Mouse (Mus musculus) left cerebral cortex, postnatal 10 days (tissue): ENCODE data around the gene 4930452B06Rik. TPM values are rescaled to one million over a fixed set of nuclear protein-coding genes. Genes with fewer than 3 reads are reported as not detected.
"Not testable (repeated sequence)": the region's sequence is repeated elsewhere in the genome, so short reads cannot be mapped to it uniquely, and the experiment has no call there.

Experiments used
- DNase-seq, 2 experiments: peaks; one replicate each; pipeline ENCODE4 v3.0.0; 2021 to 2022; ENCODE audit warnings: low spot score in 2 of 2, mixed read lengths in 1 of 2; ENCODE audit errors: extremely low spot score in 1 of 2
- intact Hi-C: fragments of 180-260 bp; cut with DNase I; formaldehyde crosslinking; loops from one replicate; pipeline ENCODE4 v1.15.1; 2025
- total RNA-seq, 2 experiments: library from RNA; stranded (reverse); gene quantifications; 2 replicates each; pipeline ENCODE4 v1.2.3; 2021

Gene 4930452B06Rik
- total RNA-seq: 10 to 100 TPM; 12.2 to 12.7 TPM

DNA sequence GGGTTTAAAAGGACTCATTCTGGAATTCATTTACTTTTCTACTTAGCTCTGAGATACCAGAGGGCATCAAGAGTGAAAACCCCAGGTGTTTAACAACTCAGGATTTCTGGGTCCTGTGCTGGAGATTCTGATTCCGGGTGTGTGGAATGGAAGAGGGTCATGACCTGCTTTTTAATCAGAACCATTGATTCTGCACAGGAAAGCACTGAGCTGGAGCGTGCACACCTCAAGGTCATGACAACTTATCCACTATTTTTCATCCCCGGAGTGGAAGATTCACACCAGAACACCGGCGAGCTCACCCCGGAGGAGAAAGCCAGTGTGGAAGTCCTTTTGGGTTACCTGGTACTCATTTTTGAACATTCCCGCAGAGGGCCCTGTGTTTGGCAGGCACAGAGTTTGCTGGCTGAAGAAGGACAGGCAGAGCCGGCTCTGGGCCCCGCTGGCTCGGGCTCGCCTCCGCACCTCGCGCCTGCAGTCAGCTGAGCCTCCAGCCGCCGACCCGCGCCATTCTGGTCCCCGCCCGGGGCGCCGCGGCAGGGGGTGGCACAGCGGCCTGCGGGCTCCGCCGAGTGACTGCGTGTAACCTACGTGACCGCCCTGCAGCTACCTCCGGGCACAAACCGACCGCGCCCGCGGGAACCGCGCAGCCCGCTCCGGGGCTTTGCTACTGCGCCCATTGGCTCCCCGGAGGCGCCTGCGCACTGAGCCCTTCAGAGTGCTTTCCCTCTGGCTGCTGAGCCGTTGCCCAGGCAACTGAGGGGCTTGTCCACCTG lies at the start of gene 4930452B06Rik:
TSS of gene 4930452B06Rik (minus strand) at position 605 of the 776 bp plus-strand sequence.
- intact Hi-C loops: no loop called here
- DNase-seq: peak; percentile 73 to 90

DNA sequence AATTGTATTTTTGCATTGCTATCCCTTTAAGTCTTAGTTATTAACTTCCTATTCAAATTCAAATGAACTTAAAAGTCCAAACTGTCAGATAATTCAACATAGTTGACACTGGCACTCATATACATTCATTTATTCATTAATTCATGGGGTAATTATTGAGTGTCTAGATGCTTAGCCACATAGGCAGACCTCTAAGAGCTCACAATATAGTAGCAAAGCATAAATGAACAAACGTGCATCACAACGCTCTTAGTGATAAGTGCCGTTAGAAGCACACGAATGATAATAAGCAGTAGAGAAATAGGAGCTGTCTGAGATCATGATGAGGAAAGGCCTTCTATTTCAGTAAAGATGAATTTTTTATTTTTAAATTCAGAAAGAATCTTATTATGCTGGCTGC lies 46.6 kb upstream of the 4930452B06Rik start:
- intact Hi-C loops: no loop called here
- DNase-seq: no peak

DNA sequence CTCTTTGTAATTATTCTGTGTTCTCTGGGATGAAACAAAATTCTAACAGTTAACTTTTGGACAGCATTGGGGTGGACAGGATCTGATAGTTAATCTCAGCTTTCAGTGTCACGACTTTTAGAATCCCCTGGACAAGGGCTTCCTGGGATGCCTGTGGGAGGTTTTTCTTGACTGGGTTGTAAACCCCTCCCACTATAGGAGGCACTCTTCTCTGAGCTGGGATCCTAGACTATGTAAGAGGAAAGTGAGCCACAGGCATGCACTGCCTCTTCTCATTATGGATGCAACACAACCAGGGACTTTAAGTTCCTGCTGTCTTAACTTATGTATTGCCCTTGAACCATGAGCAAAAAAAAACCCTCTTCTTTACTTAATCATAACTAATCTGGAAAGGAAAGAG lies 23.4 kb upstream of the 4930452B06Rik start:
- intact Hi-C loops: no loop called here

DNA sequence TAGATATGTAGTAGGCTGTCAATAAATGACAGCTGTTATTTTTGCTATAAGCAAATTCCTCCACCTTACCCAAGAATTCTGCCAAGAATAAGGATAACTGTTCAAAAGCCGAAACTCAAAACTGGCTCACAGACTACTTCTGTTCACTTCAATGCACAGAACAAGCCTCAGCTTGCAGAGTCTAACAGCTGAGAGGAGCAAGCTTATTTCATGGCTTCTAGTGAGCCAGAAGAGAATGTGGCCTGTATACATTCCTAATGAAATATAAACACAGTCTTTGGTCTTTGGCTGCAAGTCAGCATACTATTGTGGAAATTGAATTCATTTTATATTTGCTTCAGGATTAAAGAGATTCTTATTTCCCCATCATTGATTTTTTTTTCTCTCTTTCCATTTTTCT lies 22.4 kb upstream of the 4930452B06Rik start:
- intact Hi-C loops: no loop called here
- DNase-seq: no peak

More for the DNA sequence above, 23.4 kb upstream of the 4930452B06Rik start:
- no peak for DNase-seq

DNA sequence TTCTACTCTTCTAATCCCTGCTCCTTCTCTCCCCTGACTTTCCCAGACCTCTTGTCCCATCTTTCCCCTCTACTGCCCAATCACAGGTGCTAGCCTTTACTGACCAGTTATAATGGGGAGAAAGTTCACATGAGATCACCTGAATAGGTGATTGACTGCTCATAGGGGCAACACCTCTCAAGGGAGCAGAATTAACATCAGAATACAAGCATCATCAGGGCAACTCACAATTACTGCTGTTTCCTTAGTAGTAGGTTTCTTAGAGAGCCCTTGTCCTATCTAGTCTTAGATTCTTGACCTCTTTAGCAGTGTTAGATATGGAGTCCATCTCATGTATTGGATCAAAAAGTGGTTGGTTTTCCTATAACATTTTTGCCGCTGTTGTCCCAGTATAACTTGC lies 20.1 kb upstream of the 4930452B06Rik start:
- DNase-seq: no peak
- intact Hi-C loops: no loop called here

DNA sequence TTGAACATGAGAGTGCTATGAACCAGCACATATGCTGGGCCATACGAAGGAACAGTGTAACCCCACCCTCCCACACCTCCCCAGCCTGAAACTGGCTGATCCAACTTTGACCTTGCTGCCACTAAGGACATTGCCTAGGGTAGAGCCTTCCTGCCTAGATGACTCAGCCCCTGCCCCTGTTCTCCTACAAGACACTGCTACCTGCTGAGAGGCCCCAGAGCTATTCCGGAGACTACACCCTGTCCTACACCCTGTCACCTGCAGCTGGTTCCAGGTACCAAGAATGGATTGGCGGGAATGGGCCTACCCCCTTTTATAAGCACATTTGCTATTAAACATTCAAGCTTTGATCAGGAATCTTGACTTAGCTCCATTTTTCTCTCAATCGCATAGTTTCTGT lies 13.9 kb upstream of the 4930452B06Rik start:
- intact Hi-C loops: no loop called here
- DNase-seq: no peak

DNA sequence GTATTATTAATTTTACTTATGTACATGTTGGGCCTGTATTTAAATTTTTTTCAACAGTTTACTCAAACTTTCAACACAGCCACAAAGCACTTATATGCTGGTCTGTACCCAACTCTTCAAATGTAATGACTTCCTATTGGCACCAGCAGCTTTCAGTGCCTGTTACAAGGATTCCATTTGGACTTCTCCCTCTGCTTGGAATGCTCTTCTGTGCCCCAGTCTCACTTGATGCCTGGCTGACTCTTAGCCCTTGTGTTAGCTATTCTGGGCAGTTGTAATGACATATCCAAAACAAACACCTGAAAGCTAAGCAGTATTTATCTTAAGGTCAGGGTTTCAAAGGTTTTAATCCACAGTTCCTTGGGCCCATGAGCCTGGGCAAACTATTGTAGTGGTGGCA lies 5.7 kb downstream of the 4930452B06Rik start:
- DNase-seq: no peak
- intact Hi-C loops: no loop called here

DNA sequence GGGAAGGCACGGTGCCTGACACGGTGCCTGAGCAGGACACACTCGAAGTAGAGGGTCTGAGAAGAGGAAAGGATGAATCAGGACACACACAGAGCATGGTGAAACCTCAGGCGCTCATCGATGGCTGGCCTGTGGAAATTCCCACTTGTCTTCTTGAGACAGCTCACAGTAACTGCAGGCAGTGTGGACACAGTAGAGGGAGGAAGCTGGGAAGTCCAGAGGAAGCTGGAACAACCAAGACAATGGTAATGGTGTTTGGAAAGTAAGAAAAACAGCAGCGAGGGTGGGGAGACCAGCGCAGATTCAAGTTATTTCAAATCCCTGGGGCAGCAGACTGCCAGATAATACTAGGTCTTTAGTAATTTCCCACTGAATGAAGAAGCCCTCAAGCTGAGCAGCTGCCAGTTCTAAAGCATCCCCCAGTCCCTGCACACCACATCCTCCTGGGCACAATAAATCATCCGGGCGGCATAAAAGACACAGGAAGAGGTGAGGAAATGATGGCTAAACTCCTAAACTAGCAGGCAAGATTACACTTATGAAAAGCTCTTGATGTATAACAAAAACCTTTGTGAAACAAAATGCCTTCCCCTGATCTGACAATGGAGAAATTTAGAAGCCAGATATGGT lies 24.3 kb downstream of the 4930452B06Rik start:
- intact Hi-C loops: no loop called here
- DNase-seq: no peak

DNA sequence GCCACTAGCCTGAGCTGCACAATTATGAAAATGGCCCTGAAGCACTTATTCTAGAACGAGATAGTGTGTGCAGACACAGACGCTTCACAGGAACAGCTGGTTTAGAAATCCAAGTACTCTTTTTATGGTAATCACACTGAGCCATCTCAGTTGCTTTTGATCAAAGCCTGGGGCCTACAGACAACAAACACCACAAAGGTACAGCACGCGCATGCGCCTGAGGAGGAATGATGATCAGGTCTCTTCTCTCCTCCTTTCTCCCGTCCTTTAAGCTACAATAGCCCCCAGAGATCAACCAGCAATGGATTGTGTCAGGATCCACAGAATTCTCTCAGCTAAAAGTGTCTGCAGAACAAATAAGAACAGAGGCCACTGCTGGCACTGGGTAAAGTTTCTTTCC lies 33.8 kb downstream of the 4930452B06Rik start:
- DNase-seq: no peak
- intact Hi-C loops: no loop called here

DNA sequence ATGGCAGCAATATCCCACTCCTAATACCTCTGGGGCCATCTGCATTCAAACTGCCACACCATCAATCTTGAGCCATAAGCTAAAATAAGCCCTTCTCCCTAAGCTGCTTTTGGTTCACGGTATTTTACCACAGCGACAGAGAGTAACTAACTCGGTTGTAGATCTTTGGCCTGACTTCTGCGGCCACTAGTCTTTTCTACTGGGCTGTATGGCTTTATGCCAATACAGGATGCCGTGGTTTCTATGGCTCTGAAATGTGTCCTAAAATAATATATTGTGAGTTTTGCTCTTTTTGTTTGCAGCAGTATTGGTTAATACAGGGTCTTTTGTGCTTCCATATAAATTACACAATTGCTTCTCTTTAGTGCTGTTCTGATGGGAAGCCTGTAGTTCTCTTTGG lies 37.6 kb downstream of the 4930452B06Rik start:
- intact Hi-C loops: no loop called here
- DNase-seq: no peak

DNA sequence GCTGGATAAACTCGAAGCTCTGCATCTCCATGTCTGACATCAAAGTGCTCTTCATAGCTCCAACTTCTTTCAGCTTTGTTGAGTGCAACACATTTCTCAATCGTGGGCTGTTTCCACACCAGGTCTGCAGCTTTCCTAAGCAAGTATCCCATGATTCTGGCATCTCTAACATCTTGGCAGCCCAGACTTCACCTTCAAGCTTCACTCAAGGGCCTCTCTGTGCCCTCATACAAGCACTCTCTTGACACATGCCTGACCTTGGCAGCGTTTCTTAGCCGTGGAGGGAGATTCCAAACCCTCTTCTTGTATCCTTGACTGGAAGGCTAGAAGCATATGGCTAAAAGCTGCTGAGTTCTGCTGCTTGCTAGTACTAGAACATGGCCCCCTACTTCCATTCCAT lies 38.6 kb downstream of the 4930452B06Rik start:
- no peak for DNase-seq
- intact Hi-C loops: no loop called here

DNA sequence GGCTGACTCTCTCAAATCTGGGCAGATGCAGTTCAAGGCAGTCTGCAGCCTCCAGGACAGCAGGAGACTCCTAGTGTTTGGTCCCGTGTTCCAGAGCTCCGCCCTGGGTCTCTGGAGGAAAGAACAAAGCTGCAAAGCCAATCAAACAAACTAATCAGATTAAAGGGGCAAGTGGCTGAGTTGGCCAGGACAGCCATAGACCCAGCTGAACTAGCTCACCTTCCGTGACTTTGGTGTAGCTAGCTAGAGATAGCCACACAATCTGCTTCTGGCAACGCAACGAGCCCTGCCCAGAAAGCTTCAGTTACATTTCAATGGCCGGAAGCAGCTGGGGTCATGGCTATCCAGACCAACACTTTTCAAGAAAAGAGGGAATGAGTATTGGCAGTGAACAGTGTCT lies 44.9 kb downstream of the 4930452B06Rik start:
- intact Hi-C loops: no loop called here

DNA sequence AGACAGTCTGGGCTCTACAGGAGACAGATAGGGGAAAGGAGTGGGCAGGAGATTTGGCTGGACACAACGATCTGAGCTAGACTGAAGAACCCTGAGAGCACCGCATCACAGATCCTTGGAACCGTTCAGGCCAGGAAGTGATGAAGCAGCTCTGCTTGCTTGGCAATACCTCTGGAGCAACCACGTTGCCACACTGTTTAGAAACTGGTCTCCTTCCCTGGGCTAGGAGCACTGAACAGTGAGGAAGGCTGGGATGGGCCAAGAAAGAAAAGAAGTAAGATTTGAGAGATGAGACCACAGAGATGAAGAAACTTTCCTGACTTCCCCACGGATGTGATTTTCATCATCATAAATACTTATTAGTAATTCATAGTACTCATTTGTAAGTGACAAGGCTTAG lies 45.5 kb downstream of the 4930452B06Rik start:
- intact Hi-C loops: no loop called here
- no peak for DNase-seq

More for the DNA sequence above, 44.9 kb downstream of the 4930452B06Rik start:
- DNase-seq: no peak

DNA sequence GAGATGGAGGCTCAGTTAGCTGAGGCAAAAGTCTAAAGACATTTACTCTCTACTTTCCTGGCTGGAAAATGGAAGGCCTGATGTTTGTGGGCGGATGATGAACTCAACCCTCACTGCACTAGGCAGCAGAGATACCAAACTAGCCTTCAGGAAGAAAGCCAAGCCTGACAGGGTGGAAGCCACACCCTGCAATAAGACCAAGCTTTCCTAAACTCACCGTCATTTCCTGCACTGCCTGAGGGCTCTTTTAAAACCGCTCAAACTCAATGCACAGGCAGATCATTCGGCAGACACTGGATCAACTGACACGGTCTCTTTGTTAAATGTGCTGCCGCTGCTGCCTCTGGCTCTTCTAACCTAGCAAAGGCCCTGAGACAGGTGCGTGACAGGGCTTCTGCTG lies 50.4 kb downstream of the 4930452B06Rik start:
- DNase-seq: no peak
- intact Hi-C loops: loop anchor here (10.0 kb wide), 1 partner anchor 261 kb away; no protein-coding TSS in a partner anchor

DNA sequence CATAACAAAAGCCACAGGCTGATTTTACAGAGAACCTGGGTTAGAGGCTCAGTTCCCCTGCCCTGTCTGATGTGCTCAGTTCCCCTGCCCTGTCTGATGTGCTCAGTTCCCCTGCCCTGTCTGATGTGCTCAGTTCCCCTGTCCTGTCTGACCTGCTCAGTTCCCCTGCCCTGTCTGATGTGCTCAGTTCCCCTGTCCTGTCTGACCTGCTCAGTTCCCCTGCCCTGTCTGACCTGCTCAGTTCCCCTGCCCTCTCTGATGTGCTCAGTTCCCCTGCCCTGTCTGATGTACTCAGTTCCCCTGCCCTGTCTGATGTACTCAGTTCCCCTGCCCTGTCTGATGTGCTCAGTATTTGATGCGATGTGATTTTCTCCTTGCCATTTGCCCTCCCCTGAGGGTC lies 51.6 kb downstream of the 4930452B06Rik start:
- DNase-seq: not testable (repeated sequence)

DNA sequence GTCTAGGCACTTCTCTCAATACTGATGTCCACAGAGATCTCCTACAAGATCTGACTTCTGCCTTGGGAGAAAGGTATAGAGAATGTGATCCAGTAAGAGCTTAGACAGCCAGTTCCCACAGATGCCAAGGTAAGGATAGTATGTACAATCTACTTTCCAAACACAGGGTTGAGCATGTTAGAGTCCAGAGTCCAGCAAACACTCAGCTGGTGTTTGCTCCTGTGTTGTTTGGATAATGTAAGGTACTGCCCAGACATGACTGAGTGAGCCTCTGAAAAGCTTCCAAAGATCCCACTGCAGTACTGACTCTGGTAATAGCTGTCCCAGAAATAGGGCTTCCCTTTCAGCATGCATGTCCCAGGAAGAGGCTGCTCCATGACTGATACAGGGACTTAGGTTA lies 54.0 kb downstream of the 4930452B06Rik start:
- intact Hi-C loops: loop anchor here (10.0 kb wide), 1 partner anchor 257 kb away; no protein-coding TSS in a partner anchor
- no peak for DNase-seq

More for the DNA sequence above, 51.6 kb downstream of the 4930452B06Rik start:
- intact Hi-C loops: loop anchor here (10.0 kb wide), 1 partner anchor 260 kb away; no protein-coding TSS in a partner anchor

DNA sequence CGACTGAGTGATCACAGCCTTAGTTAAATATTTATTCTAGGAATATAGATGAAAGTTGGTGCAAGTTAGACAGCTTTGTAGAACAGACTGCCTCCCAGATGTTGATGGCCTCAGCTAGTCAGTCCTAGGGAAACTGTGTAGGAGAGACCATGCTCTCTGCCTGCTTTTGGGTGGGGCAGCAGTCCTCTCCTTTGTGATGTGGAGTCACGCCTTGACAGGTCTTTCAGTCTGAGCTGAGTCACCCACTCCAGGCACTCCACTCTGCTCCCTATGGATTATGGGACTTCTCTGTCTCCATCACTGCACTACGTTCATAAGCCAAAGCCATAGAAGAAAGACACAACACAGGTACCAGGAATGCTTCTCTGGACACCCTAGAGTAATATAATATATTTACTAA lies 55.9 kb downstream of the 4930452B06Rik start:
- DNase-seq: no peak
- intact Hi-C loops: loop anchor here (10.0 kb wide), 1 partner anchor 255 kb away; no protein-coding TSS in a partner anchor

DNA sequence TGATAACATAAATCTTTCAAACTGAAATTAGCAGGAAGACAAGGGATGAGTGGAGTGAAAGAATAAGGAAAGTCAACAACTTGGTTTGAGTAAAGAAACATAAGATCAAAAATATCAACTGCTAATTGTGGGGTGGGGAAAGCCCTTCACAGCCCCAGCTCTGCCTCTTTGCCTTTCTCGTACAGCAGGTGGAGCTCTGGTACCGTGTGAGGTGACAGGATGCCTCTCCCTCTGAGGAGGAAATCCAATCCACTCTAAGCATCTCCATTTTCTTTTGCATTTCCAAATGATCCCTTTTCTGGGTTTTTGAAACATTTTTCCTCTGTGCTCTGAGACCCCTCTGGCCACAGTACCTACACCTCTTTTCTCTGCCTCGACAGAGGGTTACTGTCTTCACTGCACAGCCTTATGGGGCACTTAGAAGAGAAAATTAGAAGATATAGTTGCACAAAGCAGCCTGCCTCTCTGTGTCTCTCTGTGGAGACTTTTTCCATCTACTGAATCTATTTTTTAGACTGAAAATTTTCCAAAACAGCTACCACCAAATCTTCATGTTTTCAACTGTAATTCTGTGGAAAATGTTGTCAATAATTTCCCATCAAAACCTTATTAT lies 57.4 kb downstream of the 4930452B06Rik start:
- intact Hi-C loops: loop anchor here (10.0 kb wide), 1 partner anchor 144 kb away; no protein-coding TSS in a partner anchor
- peak; percentile 57 to 60 for DNase-seq

DNA sequence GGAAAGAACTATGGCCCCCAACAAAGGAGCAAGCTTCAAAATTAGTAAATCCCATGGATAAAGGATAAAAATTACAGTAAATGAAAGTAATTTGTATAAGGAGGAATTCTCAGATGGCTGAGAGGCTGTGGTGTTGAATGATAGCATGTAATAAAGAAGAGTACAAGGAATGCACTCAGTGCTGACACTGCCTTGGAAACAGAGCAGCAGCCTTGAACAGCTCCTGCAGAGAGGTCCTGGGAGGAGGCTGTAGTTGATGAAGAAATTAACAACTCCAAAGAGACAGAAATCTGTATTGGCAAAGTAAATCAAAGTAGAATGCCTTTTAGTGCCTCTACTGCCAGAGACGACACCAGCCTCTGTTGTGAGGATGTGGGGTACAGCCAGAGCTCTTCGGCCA lies 61.1 kb downstream of the 4930452B06Rik start:
- intact Hi-C loops: loop anchor here (10.0 kb wide), 1 partner anchor 140 kb away; no protein-coding TSS in a partner anchor
- no peak for DNase-seq

DNA sequence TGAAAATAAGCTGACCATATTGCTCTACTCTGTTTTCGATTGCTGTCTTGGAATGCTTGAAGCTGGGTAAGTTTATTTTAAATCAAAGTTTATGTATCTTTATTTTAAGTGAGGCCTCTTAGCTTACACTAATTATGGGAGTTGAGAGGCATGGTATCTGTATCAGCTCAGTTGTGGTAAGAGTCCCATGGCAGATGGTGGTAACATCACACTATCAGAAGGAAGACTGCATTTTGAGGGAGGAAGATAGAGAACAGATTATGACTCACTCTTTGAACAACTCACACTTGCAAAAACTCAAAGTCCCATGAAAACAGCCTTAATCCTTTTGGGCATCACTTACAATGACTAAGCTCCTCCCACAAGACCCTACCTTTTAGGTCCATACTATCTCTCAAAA lies 81.0 kb downstream of the 4930452B06Rik start:
- intact Hi-C loops: no loop called here
- no peak for DNase-seq
